ENCODE assay signal across 18 mouse cellular contexts in genomic region chr7:35822320-35822719, GRCm38 (mm10).
"Had no signal": no experiment of that assay in that cellular context is flagged by ENCODE, and none has a peak within 500 bp of the region (broad histone marks: within the 10 kb centered on the region; RNA-seq: fewer than 3 reads in every experiment).

No protein-coding gene starts in this region.

- H3K4me3 ChIP-seq: midbrain, embryonic 10.5 days; midbrain, embryonic 12.5 days; myocyte; neural tube, embryonic 13.5 days; neural tube, embryonic 15.5 days had no signal

- H3K27ac ChIP-seq: liver, embryonic 14.5 days; midbrain, embryonic 10.5 days; midbrain, embryonic 12.5 days; neural tube, embryonic 13.5 days; neural tube, embryonic 15.5 days had no signal

- H3K4me2 ChIP-seq: midbrain, embryonic 12.5 days; neural tube, embryonic 13.5 days; neural tube, embryonic 15.5 days had no signal

- ATAC-seq: midbrain, embryonic 16.5 days had no signal

- H3K36me3 ChIP-seq: midbrain, embryonic 10.5 days; midbrain, embryonic 12.5 days; neural tube, embryonic 13.5 days; neural tube, embryonic 15.5 days had no signal

- H3K9me3 ChIP-seq: midbrain, embryonic 10.5 days; midbrain, embryonic 12.5 days had no signal

- H3K27me3 ChIP-seq: midbrain, embryonic 12.5 days; neural tube, embryonic 13.5 days; neural tube, embryonic 15.5 days had no signal

- H3K9ac ChIP-seq: liver, embryonic 14.5 days; midbrain, embryonic 12.5 days; neural tube, embryonic 13.5 days; neural tube, embryonic 15.5 days had no signal

- H3K4me1 ChIP-seq: midbrain, embryonic 10.5 days; midbrain, embryonic 12.5 days; neural tube, embryonic 13.5 days; neural tube, embryonic 15.5 days had no signal

- DNase-seq: lung, adult 18-20 months; lung, postnatal 4 days; midbrain, embryonic 14.5 days; retina, postnatal 1 day; right cerebral cortex, adult 18-20 months; right cerebral cortex, postnatal 25 days; right cerebral cortex, postnatal 4 days; spleen, adult 18-20 months; thymus, adult 18-20 months; thymus, postnatal 14 days; thymus, postnatal 36 days had no signal
